Mouse (Mus musculus) cortical plate, adult 2 months (tissue): Measurements from ENCODE around the gene Hps5.

Experiments used
- CTCF ChIP-seq: fragments of 200-500 bp; IDR thresholded peaks from 2 replicates; pipeline ENCODE4 v1.5.1; 2011; ENCODE audit warnings: mild to moderate bottlenecking, control low read depth, low read length; ENCODE audit not compliant: insufficient read depth; ENCODE audit errors: extremely low read depth
- POLR2A ChIP-seq: fragments of 200-500 bp; IDR thresholded peaks from 2 replicates; pipeline ENCODE4 v1.6.1; 2011; ENCODE audit warnings: mild to moderate bottlenecking, low read length, control low read depth; ENCODE audit not compliant: insufficient read depth; ENCODE audit errors: extremely low read depth

DNA sequence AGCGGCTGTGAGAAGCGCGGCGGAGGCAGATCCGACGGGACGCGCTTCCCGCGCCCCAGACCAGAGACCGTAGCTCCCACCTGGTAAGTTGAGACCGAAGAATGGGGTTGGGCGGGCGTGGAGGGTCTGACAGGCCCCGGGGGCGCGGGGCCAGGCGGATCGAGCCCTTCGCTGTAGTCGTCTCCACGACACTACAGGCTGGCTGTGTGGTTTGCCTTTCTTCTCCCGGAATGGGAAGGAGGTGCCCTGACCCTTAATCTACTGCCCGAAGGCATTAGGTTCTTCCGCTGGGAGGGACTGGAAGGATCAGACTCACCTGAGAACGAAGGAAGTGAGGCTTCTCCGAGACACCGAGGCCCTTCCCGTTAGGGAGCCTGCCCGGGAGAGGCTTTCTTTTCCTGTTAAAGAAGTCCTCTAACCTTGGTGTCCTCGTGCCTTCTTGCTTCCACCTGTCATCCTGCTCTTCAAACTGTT, 379 bp upstream of the Hps5 start:
- TF ChIP-seq CTCF (no peak), POLR2A (no peak)
